21 mouse cellular contexts compared by ENCODE assay signal in genomic region chr16:43036510-43036909, GRCm38 (mm10).
A peak's percentile ranks its signal among the peaks of the same experiment; 100 is the strongest.
DNase-seq lines count a peak whose midpoint lies in the region; ATAC-seq and TF ChIP-seq lines count a peak whose summit lies in the region.
"Had no signal": no experiment of that assay in that cellular context is flagged by ENCODE, and none has a peak within 500 bp of the region (broad histone marks: within the 10 kb centered on the region; RNA-seq: fewer than 3 reads in every experiment).

No protein-coding gene starts in this region.

- no peaks in the 10 kb centered on the region for H3K27me3 ChIP-seq in kidney, embryonic 14.5 days (ENCODE audit: control insufficient read depth, insufficient read depth, low read length)
- no peaks in the 10 kb centered on the region for H3K27me3 ChIP-seq in kidney, postnatal 0 days (ENCODE audit: insufficient read depth, low read length)
- H3K27me3 ChIP-seq: embryonic facial prominence, embryonic 12.5 days; Patski had no signal

- H3K4me1 ChIP-seq in kidney, embryonic 14.5 days (ENCODE audit: control insufficient read depth, insufficient read depth, low read length), result no peaks in the 10 kb centered on the region
- H3K4me1 ChIP-seq in kidney, postnatal 0 days (replicated peaks; ENCODE audit: insufficient read depth, low read length), result no peaks in the 10 kb centered on the region
- H3K4me1 ChIP-seq: embryonic facial prominence, embryonic 10.5 days; embryonic facial prominence, embryonic 12.5 days had no signal

- DNase-seq in kidney, postnatal 25 days, result no peak
- peak; percentile 86 for DNase-seq in kidney, postnatal 0 days (ENCODE audit: low spot score)
- no peak for DNase-seq in kidney, adult 18-20 months
- no peak for DNase-seq in layer of hippocampus, adult 2 months (ENCODE audit: low spot score in 2 of 2)
- DNase-seq in layer of hippocampus, adult 8-10 months (ENCODE audit: low spot score in 2 of 2), result no peak
- no peak for DNase-seq in lung, adult 18-20 months
- DNase-seq: adrenal gland, adult 8-10 months; adrenal gland, postnatal 14 days; adrenal gland, postnatal 36 days; cerebellum, adult 11-12 months; cerebellum, adult 2 months; cerebellum, adult 9-10 months; cerebellum, postnatal 10 days; cerebellum, postnatal 25 days had no signal

- H3K4me2 ChIP-seq in kidney, embryonic 14.5 days (replicated peaks; ENCODE audit: low read depth, low read length), result no peak overlapping the region
- no peak overlapping the region for H3K4me2 ChIP-seq in kidney, postnatal 0 days (ENCODE audit: low read length)
- H3K4me2 ChIP-seq: embryonic facial prominence, embryonic 12.5 days had no signal

- peak; percentile 64; the same call in 1 of the 2 replicates for ATAC-seq in kidney, embryonic 14.5 days (ENCODE audit: low FRiP score, low TSS enrichment)
- ATAC-seq in kidney, postnatal 0 days (replicated peaks; ENCODE audit: low FRiP score, low read depth), result no peak
- ATAC-seq: activated CD4-positive, CD25-positive, alpha-beta regulatory T cell, adult 4 months; forebrain, embryonic 14.5 days; Patski had no signal

- peak; percentile 28; the same call in 1 of the 2 replicates for TF ChIP-seq CTCF in kidney, postnatal 0 days (IDR thresholded peaks at IDR 0.05; ENCODE audit: low read depth)
- TF ChIP-seq CTCF in layer of hippocampus, adult 2 months (conservative IDR thresholded peaks at IDR 0.05), result peak; percentile 47

- H3K4me3 ChIP-seq in kidney, embryonic 14.5 days (ENCODE audit: low read length), result no peak overlapping the region
- H3K4me3 ChIP-seq in kidney, postnatal 0 days (replicated peaks; ENCODE audit: low read depth, low read length), result no peak overlapping the region
- H3K4me3 ChIP-seq in layer of hippocampus, adult 2 months, result no peak overlapping the region
- H3K4me3 ChIP-seq: embryonic facial prominence, embryonic 10.5 days; embryonic facial prominence, embryonic 12.5 days had no signal

- no peaks in the 10 kb centered on the region for H3K36me3 ChIP-seq in kidney, embryonic 14.5 days (ENCODE audit: control insufficient read depth, insufficient read depth, low read length)
- H3K36me3 ChIP-seq in kidney, postnatal 0 days (ENCODE audit: insufficient read depth, low read length), result no peaks in the 10 kb centered on the region
- H3K36me3 ChIP-seq: embryonic facial prominence, embryonic 10.5 days; embryonic facial prominence, embryonic 12.5 days; G1E had no signal

- H3K9me3 ChIP-seq in kidney, embryonic 14.5 days (ENCODE audit: control insufficient read depth, low read length), result no peaks in the 10 kb centered on the region
- no peaks in the 10 kb centered on the region for H3K9me3 ChIP-seq in kidney, postnatal 0 days (replicated peaks; ENCODE audit: low read length)
- H3K9me3 ChIP-seq: embryonic facial prominence, embryonic 10.5 days; embryonic facial prominence, embryonic 12.5 days; G1E had no signal

- WGBS in kidney, embryonic 14.5 days, result 29% methylated on average over 5 of the region's 5 CpGs
- 31% methylated on average over 5 of the region's 5 CpGs for WGBS in kidney, postnatal 0 days

- H3K9ac ChIP-seq in kidney, embryonic 14.5 days (ENCODE audit: low read depth, low read length), result no peak overlapping the region
- no peak overlapping the region for H3K9ac ChIP-seq in kidney, postnatal 0 days (ENCODE audit: low read depth, low read length)
- H3K9ac ChIP-seq: embryonic facial prominence, embryonic 12.5 days had no signal

- no peak overlapping the region for H3K27ac ChIP-seq in kidney, embryonic 14.5 days (ENCODE audit: low read depth, low read length)
- no peak overlapping the region for H3K27ac ChIP-seq in kidney, postnatal 0 days
- peak overlapping the region; percentile 41 for H3K27ac ChIP-seq in layer of hippocampus, adult 2 months
- H3K27ac ChIP-seq: embryonic facial prominence, embryonic 10.5 days; embryonic facial prominence, embryonic 12.5 days had no signal
